Mouse (Mus musculus) heart, postnatal 25 days (tissue): ENCODE results near the gene Maneal. TPM values are rescaled to one million over a fixed set of nuclear protein-coding genes. Genes with fewer than 3 reads are reported as not detected.

Source experiments
- DNase-seq: peaks from one replicate; pipeline ENCODE4 v3.0.0; 2022; ENCODE audit warnings: low spot score
- intact Hi-C: fragments of 180-260 bp; cut with DNase I; formaldehyde crosslinking; loops from one replicate; pipeline ENCODE4 v1.15.1; 2025
- total RNA-seq, 2 experiments: library from RNA; stranded (reverse); gene quantifications; 2 replicates each; pipeline ENCODE4 v1.2.3; 2021

The Maneal gene
- total RNA-seq, 2 experiments from 2014 or later = 0.08 to 0.29 TPM

DNA sequence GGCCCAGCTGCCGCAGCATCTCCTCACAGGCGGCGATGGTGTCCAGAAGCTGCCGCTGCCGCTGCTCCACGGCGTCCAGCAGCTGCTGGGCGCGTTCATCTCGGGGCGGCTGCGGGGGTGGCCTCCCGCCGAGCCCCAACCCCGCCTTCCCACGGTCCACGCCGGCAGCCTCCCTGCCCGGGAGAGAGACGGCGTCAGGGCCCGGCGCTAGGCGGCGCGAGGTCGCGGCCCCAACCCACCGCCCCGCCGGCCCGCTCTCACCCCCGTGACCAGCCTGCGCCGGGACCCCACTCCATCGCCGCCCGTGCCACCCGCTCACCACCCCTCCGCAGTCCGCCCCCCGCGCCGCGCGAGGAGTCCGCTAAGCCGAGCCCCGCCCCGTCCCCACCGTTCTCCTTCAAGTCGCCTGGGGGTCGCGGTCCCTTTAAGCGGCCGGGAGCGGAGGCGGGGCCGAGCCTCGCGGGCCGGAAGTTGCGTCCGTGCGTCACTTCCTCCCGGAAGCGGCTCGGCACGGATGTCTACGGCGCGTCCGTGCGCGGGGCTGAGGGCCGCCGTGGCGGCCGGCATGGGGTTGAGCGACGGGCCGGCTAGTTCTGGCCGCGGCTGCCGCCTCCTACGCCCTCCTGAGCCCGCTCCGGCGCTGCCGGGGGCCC is 11.6 kb downstream of the Maneal start, which contains the start of gene Yrdc:
Yrdc (plus strand) TSS at position 419 of the 653 bp plus-strand sequence.
- peak; percentile 89 for DNase-seq
- intact Hi-C loops = loop anchor here (2.0 to 10.0 kb wide), 2 partner anchors 136 to 214 kb away; partner anchors contain the start of genes Dnali1, Sf3a3 and Snip1

DNA sequence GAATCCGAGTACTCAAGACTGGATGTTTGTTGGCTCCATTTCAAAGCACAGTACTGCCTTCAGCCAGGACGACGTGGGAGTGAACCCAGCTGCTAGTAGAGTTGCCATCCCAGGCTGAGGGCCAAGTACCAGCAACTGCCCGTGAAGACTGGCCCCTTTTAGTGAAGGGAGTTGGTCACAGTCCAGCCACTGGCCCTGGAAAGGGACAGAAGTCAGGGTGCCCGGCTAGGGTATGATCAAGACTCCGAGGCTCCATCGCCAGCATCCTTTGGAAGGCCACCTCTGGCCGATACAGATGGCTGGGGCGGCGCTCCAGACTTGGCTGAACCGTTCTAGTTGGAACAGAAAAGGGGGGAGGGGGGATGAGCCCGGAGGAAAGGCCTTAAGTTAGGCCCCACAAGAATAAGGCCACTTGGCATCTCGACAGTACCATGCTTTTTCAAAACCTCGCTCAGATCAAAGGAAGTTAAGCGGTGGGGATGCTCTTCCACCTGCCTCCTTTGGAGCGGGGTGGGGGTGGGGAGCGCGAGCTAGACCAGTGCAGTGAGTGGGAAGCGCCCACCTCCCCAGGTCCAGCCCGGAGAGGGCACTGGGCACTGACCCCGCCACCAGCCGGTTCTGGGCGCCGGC is 12.2 kb downstream of the Maneal start:
- intact Hi-C loops = loop anchor here (1.0 to 10.0 kb wide), 3 partner anchors 48 to 215 kb away; partner anchors contain the start of genes Dnali1, Sf3a3 and Snip1
- peak; percentile 21 for DNase-seq

DNA sequence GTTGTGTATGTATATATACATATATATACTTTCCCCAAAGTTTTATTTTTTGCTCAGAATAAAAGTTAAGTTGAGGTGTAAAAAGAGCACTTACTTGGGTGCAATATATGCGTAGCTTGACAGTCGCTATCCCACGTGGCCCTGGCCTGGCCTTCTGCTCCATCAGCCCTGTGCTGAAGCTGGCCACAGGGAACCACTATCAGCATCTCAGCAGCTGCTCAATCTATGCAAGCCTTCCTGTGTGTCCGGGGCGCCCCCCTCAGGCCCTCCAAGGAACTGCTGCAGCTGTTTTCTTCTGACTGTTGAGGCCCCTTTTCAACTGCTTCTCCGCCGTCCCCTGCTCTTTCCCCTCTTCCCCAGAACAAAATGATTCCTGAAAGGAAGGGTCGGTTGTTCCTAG is 14.4 kb downstream of the Maneal start:
- intact Hi-C loops = no loop called here
- DNase-seq = peak; percentile 50

DNA sequence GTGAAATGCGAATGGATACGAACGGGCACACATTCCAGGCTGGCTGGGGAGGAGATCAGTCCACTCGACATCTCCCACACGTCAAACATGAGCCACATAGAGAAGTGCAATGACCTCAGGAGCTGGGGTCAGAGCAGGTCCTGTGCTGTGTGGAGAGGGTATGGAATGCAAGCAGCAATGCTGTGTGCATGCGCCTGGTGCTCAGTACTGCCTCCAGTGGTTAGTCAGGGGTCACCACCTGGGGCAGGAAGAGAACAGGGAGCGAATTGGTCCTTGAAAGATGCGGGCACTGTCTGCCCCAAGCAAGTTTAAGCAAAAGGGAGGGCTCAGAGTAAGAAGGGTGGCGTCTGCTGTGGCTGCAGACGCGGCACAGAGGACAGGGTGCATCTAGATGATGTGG is 18.5 kb downstream of the Maneal start:
- intact Hi-C loops = no loop called here
- DNase-seq = no peak

DNA sequence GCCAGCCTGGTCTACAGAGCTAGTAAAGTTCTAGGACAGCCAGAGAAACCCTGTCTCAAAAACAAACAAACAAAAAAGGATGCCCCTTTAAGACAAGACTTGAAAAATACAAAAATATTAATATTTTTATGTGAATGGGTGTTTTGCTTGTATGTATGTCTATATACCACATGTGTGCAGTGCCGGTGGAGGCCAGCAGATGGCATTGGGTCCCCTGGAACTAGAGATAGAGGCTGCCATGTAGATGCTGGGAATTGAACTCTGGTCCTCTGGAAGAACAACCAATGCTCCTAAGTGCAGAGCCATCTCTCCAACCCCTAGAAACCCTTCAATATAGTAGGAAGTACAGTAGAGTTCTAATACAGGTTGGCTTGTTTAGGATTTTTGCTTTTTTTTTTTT is 21.0 kb downstream of the Maneal start:
- DNase-seq = no peak
- intact Hi-C loops = no loop called here

DNA sequence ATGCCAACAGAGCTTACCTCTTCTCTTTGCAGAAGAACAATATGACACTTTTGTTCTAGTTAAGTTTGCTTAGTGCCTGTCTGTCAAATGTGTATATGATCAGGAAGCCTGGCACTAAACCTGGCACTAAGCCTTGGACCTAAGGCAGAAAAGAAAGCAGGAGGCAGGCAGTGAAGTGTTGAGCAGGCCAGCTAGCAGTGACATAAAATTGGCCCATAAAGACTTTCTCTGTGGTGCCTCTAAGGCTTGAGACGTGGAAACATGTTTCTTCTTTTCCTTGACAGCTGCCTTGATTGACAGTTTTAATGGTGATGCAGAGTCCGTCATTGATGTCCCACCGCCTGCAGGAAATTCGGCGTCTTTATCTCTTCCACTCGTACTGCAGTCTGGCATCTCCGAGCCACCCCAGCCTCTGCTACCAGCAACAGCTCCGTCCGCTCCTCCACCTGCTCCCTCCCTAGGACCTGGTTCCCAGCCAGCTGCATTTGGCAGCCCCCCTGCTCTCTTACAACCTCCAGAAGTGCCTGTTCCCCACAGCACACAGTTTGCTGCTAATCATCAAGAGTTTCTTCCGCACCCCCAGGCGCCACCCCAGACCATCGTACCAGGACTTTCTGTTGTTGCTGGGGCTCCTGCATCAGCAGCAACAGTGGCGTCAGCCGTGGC is 23.8 kb downstream of the Maneal start:
- DNase-seq = no peak
- intact Hi-C loops = no loop called here

DNA sequence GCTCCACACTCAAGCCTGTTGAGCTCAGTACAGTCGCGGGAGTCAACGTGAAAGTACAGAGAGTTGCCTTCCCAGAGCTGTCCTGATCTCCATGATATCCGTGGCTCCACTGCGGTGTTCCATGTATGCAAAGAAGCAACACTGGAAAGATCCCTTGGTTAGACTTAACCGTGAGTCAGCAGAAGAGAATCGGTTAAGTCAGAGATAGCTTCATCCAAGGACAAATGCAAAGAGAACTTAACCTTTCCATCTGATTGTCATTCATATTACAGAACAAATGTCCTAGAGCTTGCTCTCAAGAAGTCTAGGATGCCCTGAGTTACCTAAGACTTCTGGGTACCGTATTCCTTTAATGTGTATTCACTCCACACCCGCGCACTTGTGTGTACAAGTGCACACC is 29.2 kb downstream of the Maneal start:
- intact Hi-C loops = no loop called here

DNA sequence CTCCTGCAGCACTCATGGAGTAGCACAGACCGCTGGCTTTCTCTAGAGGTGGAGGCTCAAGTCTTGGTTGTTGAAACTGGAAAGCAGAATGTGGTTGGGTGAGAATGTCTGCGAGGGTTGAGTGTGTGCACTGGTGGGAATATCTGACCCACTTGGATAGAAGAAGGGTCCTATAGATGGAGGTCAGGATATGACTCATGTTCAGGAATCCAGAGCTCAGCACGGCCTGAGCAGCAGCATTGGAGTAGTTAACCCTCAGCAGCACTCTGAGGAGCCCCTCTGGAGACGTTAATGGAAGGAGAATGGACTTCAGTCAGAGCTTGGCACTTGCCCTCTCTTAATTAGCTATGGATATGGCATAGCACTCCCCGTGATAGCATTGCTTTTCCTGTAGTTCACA is 32.3 kb downstream of the Maneal start:
- intact Hi-C loops = no loop called here
- no peak for DNase-seq

More for the DNA sequence above, 29.2 kb downstream of the Maneal start:
- no peak for DNase-seq

DNA sequence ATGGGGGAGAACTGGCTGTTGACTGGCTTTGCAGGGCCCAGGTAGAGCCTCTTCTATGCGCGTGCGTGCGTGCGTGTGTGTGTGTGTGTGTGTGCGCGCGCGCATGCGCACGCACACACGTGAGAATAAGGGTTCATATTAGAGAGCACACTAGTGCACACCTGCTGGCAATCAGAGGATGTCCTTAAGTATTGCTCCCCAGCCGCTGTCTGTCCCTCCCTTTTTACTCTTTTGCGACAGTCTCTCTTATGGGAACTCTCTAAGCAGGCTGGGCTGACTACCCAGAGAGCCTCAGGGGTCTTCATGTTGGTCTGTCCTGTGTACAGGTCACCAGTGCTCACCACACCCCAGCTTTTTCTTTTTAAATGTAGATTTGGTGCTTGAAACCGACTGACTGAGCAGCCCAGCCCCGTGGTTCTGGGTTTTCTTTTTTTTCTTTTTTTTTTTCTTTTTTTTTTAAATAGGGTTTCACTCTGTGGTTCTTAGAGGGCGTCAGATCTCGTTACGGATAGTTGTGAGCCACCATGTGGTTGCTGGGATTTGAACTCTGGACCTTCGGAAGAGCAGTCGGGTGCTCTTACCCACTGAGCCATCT is 36.5 kb downstream of the Maneal start:
- intact Hi-C loops = no loop called here
- DNase-seq = no peak

DNA sequence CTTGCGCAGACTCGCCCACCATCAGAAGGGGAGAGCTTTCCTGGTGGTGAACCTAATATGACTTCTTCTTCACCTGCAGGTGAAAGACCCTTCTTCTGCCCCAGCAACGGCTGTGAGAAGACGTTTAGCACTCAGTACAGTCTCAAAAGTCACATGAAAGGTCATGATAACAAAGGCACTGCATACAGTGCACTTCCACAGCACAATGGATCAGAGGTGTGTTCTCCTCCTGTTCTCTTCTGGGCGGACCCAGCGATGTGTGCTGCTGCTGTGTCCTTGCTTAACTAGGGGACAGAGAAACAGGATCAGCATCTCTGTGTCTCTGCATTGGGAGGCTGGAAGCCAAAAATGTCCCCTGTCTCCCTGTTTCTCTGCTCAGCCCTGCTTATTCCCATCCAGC is 37.0 kb downstream of the Maneal start:
- DNase-seq = no peak
- intact Hi-C loops = no loop called here

DNA sequence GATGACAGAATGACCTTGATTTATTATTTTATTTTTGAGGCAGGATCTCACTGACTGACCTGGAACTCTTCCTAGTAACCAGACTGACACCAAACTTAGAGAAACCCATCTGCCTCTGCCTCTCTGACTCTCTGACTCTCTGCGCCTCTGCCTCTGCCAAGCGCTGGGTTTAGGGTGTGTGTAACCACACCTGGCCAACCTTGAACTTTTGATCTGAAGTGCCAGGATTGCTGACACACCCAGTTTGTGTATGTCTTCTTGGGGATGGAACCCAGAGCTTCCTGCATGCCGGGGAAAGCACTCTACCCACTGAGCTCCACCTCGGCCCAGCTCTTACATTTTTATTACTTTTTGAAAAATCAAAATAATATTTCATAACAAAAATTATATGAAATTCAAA is 43.1 kb downstream of the Maneal start:
- intact Hi-C loops = no loop called here

DNA sequence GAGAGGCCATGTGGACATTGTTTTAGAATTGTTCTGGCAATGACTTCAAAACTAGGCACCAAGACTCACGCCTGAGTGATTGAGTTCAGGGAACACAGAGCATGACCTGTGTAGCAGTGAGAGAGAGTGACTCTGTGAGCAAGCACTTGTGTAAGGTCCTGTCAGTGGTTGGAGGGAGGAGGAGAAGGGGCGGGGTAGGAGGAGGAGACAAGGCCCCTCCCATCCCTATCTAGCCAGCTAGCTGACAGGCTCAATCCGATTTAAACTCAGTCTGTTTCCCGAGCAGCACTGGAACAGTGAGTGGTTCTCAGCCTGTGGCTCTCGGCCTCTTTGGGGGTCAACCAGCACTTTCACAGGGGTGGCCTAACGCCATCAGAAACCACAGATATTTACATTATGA is 44.2 kb downstream of the Maneal start:
- intact Hi-C loops = no loop called here
- peak; percentile 4 for DNase-seq

More for the DNA sequence above, 43.1 kb downstream of the Maneal start:
- DNase-seq = no peak

DNA sequence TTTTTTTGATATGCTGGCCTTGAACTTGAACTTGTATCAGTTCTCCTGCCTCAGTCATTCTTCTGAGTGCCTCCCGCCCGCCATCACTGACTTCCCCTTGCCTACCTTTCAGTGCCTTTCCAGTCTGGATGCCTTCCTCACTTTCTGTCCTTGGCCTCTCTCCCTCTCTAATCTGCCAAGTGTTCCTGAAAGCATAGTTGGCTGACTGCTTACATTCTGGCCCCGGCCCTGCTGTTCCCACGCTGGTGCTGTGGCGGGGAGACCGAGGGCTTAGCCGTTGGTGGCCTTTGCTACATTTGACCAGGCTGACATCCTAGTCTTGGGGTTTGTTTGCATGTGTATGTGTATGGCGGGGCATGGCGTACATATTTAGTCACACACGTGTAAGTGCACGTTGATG is 46.1 kb downstream of the Maneal start:
- intact Hi-C loops = no loop called here
- DNase-seq = no peak

DNA sequence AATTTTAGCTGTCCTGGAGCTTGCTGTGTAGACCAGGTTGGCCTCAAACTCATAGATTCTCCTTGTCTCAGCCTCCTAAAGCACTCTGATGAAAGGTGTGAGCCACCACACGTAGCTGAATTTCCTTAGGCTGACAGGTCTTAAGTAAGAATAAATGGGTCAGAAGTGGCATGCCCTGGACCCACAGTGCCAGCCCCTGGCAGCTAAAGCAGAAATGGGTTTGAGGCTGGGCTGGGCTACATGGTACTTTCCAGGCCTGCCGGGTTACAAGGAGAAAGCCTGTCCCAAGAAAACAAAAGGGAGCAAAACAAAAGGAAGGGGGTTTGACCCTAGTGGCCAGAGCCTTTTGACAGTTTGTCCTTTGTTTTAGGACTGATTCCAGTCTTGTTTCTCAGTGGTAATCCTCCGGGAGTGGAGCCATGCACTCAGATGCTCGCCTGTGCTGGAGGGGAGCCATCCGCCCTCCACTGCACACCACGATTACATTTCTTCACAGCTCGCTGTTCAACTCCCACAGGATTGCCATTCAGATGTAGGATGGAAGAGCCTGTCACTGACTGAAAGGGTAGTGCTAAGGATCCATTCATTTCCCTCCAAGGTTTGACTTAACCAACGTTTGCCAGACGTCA is 50.5 kb downstream of the Maneal start:
- DNase-seq = no peak
- intact Hi-C loops = no loop called here

DNA sequence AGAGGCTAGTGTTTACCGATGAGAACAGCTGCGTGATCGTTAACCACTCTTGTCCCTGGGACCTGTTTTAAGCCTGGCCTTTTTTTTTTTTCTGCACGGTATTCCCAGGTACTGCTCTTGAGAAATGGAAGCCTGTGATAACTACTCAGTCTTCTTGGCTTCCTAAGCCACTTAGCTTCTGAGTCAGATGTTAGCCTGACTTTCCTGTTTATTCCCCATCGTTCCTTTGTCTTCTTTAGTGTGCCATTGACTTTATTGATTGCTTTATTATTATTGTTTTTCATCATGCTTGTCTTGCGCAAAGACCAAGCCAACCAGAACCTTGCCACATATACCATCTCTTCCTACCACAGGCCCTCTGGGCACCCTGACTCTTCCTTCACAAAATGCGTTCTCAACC is 51.9 kb downstream of the Maneal start:
- no peak for DNase-seq
- intact Hi-C loops = no loop called here

DNA sequence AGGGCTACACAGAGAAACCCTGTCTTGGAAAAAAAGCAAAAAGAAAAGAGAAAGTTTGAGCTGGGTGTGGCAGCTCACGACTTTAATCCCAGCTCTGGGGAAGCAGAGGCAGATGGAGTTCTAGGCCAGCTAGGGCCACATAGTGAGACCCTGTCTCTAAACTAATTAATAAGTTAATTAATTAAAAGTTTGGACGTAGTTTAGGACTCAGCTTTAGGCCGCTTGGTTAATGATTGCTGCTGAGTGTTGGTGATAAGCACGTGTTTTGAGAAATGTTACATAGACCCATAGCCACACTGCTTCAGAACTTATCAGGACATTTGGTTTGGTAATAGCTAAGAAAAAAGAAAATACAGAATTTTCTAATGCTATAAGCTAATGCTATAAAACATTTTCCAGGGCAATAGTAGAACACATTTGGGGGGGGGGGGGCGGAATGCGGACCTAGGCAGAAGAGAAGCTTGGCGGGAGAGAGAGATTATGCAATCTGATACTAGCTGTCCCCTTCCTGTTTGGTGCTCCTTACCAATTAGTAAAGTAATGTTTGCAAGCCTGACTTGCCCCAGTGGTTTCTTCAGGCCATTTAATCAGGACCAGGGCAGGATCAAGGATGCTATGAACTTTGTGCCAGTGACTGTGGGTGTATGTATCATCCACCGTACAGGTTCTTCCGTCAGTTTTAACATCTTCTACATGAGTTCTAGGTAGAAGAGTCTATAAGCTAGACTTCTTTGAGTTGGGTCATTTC is 52.7 kb downstream of the Maneal start:
- intact Hi-C loops = no loop called here
- DNase-seq = no peak

DNA sequence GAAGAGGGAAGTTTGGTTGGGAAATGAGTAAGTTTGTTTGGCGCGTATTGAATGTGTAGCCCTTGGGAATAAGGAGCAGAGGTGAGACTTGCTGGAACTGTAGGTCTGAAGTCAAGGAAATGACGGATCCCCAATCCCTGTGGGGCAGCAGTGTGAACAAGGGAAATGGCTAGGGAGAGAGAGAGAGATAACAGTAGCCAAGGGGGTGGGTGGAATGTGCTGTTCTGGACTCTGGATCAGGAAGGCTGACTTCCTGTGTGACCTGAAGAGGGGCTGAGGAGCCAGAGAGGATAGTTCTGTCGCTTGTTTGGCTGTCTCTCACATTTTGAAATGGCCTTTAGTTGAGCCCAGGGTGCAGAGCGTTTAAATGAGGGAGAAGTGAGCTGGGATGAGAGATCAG is 53.5 kb downstream of the Maneal start:
- intact Hi-C loops = no loop called here
- no peak for DNase-seq
